Mouse (Mus musculus): ENCODE results near the gene Trhde. TPM values are rescaled to one million over a fixed set of nuclear protein-coding genes. Genes with fewer than 3 reads are reported as not detected.

Trhde gene
- polyA plus RNA-seq, 1 experiment from 2014 or later: 0.11 TPM

GRCm38 (mm10) chr10:114403795-114404194, 398.3 kb downstream of the Trhde start:
- 42% methylated on average over 2 of the region's 2 CpGs for WGBS

DNA sequence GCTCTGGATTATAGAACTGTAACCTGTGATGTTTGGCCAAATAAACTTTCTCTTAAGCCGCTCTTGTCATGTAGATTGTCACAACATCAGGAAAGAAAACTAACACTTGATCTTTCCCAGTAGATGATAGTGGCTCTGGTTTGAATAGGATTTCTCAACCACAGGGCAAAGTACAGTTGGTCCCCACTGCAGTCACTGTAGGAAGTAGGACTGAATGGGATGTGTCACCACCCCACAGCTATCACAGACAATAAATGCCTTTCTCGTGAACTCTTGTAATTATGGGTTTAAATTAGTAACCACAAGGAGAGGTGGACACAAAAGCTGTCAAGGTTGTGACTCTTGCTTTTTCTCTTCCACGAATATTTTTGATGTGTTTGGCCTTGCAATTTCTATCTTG, 431.3 kb downstream of the Trhde start:
- no peak overlapping the region for H3K4me3 ChIP-seq (ENCODE audit: low read length)
- H3K9me3 ChIP-seq (ENCODE audit: control insufficient read depth, low read length): no peaks in the 10 kb centered on the region
- H3K27ac ChIP-seq (ENCODE audit: low read length): no peak overlapping the region
- no peak overlapping the region for H3K9ac ChIP-seq (ENCODE audit: low read length)
- no peaks in the 10 kb centered on the region for H3K27me3 ChIP-seq (ENCODE audit: control insufficient read depth, insufficient read depth, low read depth, low read length)
- WGBS: 70% methylated on average over 3 of the region's 3 CpGs
- no peaks in the 10 kb centered on the region for H3K4me1 ChIP-seq (replicated peaks; ENCODE audit: control insufficient read depth, insufficient read depth, low read length)
- H3K4me2 ChIP-seq (ENCODE audit: low read depth, low read length): no peak overlapping the region
- H3K36me3 ChIP-seq (ENCODE audit: control insufficient read depth, insufficient read depth, low read length): no peaks in the 10 kb centered on the region
- no peak for ATAC-seq (ENCODE audit: low read depth)

More at GRCm38 (mm10) chr10:114403795-114404194, 398.3 kb downstream of the Trhde start:
- Histone ChIP-seq H3K27ac (ENCODE audit: low read length) (no peak overlapping the region), H3K4me3 (ENCODE audit: low read length) (no peak overlapping the region), H3K36me3 (ENCODE audit: control insufficient read depth, insufficient read depth, low read length) (no peaks in the 10 kb centered on the region), H3K4me2 (ENCODE audit: low read depth, low read length) (no peak overlapping the region), H3K27me3 (ENCODE audit: control insufficient read depth, insufficient read depth, low read depth, low read length) (no peaks in the 10 kb centered on the region), H3K9ac (ENCODE audit: low read length) (no peak overlapping the region), H3K9me3 (ENCODE audit: control insufficient read depth, low read length) (no peaks in the 10 kb centered on the region), H3K4me1 (replicated peaks; ENCODE audit: control insufficient read depth, insufficient read depth, low read length) (no peaks in the 10 kb centered on the region)
- no peak for ATAC-seq (ENCODE audit: low read depth)

GRCm38 (mm10) chr10:114363442-114363841, 438.7 kb downstream of the Trhde start:
- Histone ChIP-seq H3K4me3 (ENCODE audit: low read length) (no peak overlapping the region), H3K27ac (ENCODE audit: low read length) (no peak overlapping the region), H3K9ac (ENCODE audit: low read length) (no peak overlapping the region), H3K4me1 (replicated peaks; ENCODE audit: control insufficient read depth, insufficient read depth, low read length) (no peaks in the 10 kb centered on the region), H3K36me3 (ENCODE audit: control insufficient read depth, insufficient read depth, low read length) (no peaks in the 10 kb centered on the region), H3K9me3 (ENCODE audit: control insufficient read depth, low read length) (no peaks in the 10 kb centered on the region), H3K27me3 (ENCODE audit: control insufficient read depth, insufficient read depth, low read depth, low read length) (no peaks in the 10 kb centered on the region), H3K4me2 (ENCODE audit: low read depth, low read length) (no peak overlapping the region)
- ATAC-seq (ENCODE audit: low read depth): no peak
- WGBS: 70% methylated on average over 6 of the region's 6 CpGs

GRCm38 (mm10) chr10:114362631-114363030, 439.5 kb downstream of the Trhde start:
- H3K9me3 ChIP-seq (ENCODE audit: control insufficient read depth, low read length): no peaks in the 10 kb centered on the region
- no peak overlapping the region for H3K9ac ChIP-seq (ENCODE audit: low read length)
- H3K4me1 ChIP-seq (replicated peaks; ENCODE audit: control insufficient read depth, insufficient read depth, low read length): no peaks in the 10 kb centered on the region
- no peak overlapping the region for H3K27ac ChIP-seq (ENCODE audit: low read length)
- H3K4me3 ChIP-seq (ENCODE audit: low read length): no peak overlapping the region
- H3K4me2 ChIP-seq (ENCODE audit: low read depth, low read length): no peak overlapping the region
- no peaks in the 10 kb centered on the region for H3K36me3 ChIP-seq (ENCODE audit: control insufficient read depth, insufficient read depth, low read length)
- WGBS: 49% methylated on average over 2 of the region's 2 CpGs
- ATAC-seq (ENCODE audit: low read depth): no peak
- no peaks in the 10 kb centered on the region for H3K27me3 ChIP-seq (ENCODE audit: control insufficient read depth, insufficient read depth, low read depth, low read length)
